Mouse (Mus musculus) adrenal gland, adult 18-20 months (tissue): ENCODE measurements around the gene Dip2a. TPM values are rescaled to one million over a fixed set of nuclear protein-coding genes. Genes with fewer than 3 reads are reported as not detected.

Experiments used
- DNase-seq, 2 experiments: peaks; one replicate each; pipeline ENCODE4 v3.0.0; 2021 to 2022; ENCODE audit warnings: low spot score in 2 of 2
- total RNA-seq, 2 experiments: library from RNA; stranded (reverse); gene quantifications; 1 replicate in 1 of 2; 2 replicates in 1 of 2; pipeline ENCODE4 v1.2.3; 2021

Dip2a gene
- total RNA-seq, 2 experiments from 2014 or later = 22.1 to 23.7 TPM

DNA sequence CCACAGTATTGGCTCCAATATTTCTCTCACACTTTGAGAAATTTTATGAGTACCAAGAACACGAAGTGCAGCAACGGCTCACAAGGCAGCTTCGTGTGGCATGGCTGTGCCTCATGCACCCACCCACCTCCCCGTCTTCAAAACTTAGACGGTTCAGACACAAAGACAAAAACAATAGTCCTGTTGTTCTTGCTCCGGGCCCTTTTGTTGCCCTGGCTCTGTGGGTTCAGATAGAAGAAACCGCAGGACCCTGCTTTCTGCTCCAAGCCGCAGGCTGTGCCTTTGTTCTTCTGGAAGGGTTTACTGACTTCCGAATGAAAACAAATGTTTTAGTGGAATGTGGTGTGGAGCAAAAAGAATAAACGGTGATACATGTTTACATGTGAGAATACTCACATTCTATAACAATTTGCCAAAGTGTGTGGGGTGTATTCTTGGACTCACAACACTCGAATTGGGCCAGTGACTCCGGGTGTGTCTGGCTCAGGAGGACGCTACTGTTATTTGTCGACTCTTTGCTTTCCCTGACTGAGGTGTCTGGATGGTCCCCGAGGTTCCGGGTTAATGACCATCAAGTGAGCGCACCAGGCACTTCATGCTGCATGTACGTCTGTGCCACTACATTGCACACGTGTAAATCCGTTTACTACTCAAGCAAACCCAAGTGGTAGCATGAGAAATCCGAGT is 97.0 kb downstream of the Dip2a start:
- no peak for DNase-seq

- no peak for DNase-seq
Measured at GRCm38 (mm10) chr10:76246601-76247000, 98.5 kb downstream of the Dip2a start.

DNA sequence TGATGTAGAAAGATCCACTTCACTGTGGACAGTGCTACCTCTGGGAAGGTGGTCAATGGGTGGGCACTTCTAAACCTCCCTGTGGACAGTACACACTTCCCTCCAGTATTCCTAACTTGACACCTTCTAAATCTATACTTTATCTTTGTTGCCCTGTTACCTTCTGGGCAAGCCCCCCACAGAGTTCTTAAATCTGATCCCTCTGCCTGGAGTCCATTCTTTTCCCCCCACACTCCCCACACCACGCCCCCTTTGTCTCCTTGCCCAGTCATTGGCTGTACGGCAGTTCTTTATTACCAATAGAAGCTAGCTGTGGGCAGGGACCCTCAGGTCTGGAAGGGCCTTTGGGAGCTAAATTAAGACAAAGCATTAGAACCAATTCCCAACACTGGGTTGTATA is 100.0 kb downstream of the Dip2a start:
- DNase-seq = no peak

- DNase-seq = no peak
Measured at GRCm38 (mm10) chr10:76239401-76239800, 105.7 kb downstream of the Dip2a start.

GRCm38 (mm10) chr10:76237341-76238225 is 107.5 kb downstream of the Dip2a start, which contains the start of gene Prmt2:
TSS of gene Prmt2 (minus strand) at chr10:76237865.
- DNase-seq = peak; percentile 83 to 88

- no peak for DNase-seq
Measured at GRCm38 (mm10) chr10:76229627-76230026, 115.5 kb downstream of the Dip2a start.

DNA sequence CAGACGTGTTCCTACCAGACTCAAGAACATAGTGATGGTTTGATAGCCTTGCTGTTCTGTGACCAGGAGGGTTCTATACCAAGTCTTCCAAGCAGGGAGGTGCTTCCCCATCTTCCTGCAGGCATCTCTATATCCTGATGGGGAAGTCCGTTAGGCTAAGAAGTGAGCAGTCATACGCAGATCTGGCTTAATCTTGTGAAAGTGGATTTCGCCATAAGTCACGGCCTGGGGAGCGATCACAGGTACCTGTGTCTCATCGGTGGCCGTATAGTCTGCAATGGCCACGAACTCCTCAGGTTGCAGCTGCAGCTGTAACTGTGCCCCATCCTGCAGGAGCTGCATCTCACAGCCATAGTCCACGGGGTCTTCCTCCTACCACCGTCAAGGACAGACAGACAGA is 119.1 kb downstream of the Dip2a start:
- no peak for DNase-seq

DNA sequence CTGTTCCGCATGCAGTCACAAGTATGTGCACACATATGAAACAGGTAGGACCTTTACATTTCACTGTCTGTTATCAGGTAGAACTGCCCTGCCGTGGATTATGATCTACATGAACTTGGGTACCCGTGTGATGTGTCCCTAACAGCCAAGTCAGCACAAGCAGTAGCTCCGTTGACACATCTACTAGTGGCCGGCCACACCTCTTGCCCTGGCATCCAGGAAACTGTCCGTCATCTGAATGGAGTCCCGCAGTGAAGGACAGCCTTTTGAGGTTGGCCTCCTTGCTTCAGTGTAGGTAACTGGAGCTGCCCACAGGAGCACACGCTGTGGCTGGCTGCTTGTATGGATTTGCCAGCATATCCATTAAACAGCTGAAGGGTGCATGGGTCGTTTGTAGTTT is 126.9 kb downstream of the Dip2a start:
- DNase-seq = peak in 1 of 2 experiments; percentile 7

GRCm38 (mm10) chr10:76217056-76217455 is 128.0 kb downstream of the Dip2a start:
- peak in 1 of 2 experiments; percentile 10 for DNase-seq

DNA sequence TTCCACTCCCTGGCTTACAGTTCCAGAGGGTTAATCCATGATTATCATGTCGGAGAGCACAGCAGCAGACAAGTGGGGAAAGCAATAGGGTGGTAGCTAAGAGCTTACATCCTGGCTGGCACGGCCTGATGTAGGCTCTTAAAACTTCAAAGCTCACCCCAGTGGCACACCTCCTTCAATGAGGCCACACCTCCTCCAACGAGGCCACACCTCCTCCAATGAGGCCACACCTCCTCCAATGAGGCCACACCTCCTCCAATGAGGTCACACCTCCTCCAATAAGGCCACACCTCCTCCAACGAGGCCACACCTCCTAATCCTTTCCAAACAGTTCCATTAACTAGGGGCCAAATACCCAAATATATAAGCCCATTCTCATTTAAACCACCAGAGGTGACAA is 130.9 kb downstream of the Dip2a start:
- no peak for DNase-seq

DNA sequence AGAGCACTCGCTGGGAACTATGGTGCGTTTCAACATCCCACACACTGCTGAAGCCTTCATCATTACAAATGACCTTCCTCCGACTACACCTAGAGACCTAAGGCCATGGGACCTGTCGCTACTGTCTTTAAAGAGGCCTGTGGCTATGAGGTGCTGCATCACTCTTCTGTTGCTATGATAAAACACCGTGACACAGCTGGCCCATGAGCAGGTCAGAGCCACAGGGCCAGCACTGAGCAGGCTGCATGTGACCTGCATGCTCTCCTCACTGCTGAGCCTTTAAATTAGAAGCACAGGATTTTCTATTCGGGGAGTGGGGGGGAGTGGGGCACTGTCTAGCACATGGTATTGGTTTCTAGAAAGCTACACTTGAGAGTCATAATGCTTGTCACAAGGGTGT is 133.0 kb downstream of the Dip2a start:
- DNase-seq = peak in 1 of 2 experiments; percentile 3

DNA sequence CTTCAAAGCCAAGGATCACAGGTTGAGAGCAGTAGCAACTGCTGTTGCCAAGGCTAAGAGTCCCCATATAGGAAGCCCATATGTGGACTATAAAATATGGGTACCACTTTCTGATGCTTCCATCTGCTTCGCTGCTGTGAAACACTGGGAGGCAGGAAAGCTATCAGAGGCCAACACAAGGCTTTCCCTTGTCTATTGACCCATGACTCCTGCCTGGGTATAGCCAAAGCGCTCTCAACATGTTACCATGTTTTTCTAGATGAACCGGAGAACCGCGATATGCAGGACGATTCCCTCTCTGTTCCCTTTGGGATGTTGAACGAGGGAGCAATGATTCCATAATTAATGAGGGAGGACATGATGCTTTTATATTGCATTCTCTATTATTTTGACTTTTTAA is 134.3 kb downstream of the Dip2a start:
- DNase-seq = no peak

Other genes starting within 250 kb of the Dip2a start
- not detected for gene Slc5a4b, start 234.3 kb downstream of the Dip2a start, total RNA-seq
- gene Slc5a4a, start 197.8 kb downstream of the Dip2a start, total RNA-seq = not detected
- 10 to 100 TPM; 21.3 to 31.3 TPM for gene Prmt2, start 107.4 kb downstream of the Dip2a start, total RNA-seq
- gene S100b, start 91.4 kb downstream of the Dip2a start, total RNA-seq = 10 to 100 TPM; 14.4 to 90.4 TPM
- gene AC141477.1, start 95.2 kb upstream of the Dip2a start, total RNA-seq = 1 to 10 TPM in 1 of 2 experiments, not detected in 1; 3.5 TPM
- gene Pcnt, start 97.5 kb upstream of the Dip2a start, total RNA-seq = 10 to 100 TPM; 11.9 to 13.4 TPM
- not detected for gene 2610028H24Rik, start 103.8 kb upstream of the Dip2a start, total RNA-seq
- gene Mcm3ap, start 123.6 kb upstream of the Dip2a start, total RNA-seq = 10 to 100 TPM; 23.0 to 27.5 TPM
- gene Ybey, start 123.8 kb upstream of the Dip2a start, total RNA-seq = 1 to 10 TPM; 2.4 to 2.5 TPM
- gene Lss, start 186.3 kb upstream of the Dip2a start, total RNA-seq = 10 to 100 TPM; 45.1 to 73.1 TPM
- under 1 TPM in 1 of 2 experiments, not detected in 1; 0.32 TPM for gene Spatc1l, start 217.0 kb upstream of the Dip2a start, total RNA-seq
- not detected for gene Ftcd, start 230.4 kb upstream of the Dip2a start, total RNA-seq